Mouse (Mus musculus) erythroblast, embryonic 14.5 days (primary cell): ENCODE results near the gene Hspbp1.

Source experiments
- GATA1 ChIP-seq: IDR thresholded peaks from 2 replicates; pipeline ENCODE4 v1.6.1; 2012; ENCODE audit warnings: low read length, inconsistent platforms, mixed read lengths
- TAL1 ChIP-seq: IDR thresholded peaks from 3 replicates; pipeline ENCODE4 v1.6.1; 2012; ENCODE audit warnings: low read length, inconsistent platforms, mixed read lengths

- TF ChIP-seq TAL1 (no peak), GATA1 (no peak)
Observed at GRCm38 (mm10) chr7:4612386-4612785, 72.5 kb downstream of the Hspbp1 start.
